Mouse (Mus musculus) liver, embryonic 13.5 days (tissue): ENCODE data around the gene Orm3. TPM values are rescaled to one million over a fixed set of nuclear protein-coding genes. Genes with fewer than 3 reads are reported as not detected.

Experiments used
- ATAC-seq: fragments of 200-750 bp; cut with Nextera tagmentation; 2 replicates; pipeline ENCODE4 v1.8.0; 2017; ENCODE audit warnings: low read depth, mild to moderate bottlenecking, moderate number of reproducible peaks, moderate library complexity
- DNase-seq: peaks from one replicate; pipeline ENCODE4 v3.0.0; 2022
- H3K27ac ChIP-seq: fragments of 300-500 bp; sonication (generic); 2 replicates; pipeline ENCODE4 v1.5.1; 2015; ENCODE audit warnings: moderate library complexity, mild to moderate bottlenecking, inconsistent platforms
- H3K27me3 ChIP-seq: fragments of 300-500 bp; sonication (generic); 2 replicates; pipeline ENCODE4 v1.6.1; 2015; ENCODE audit warnings: mild to moderate bottlenecking, inconsistent platforms
- H3K36me3 ChIP-seq: fragments of 300-500 bp; sonication (generic); 2 replicates; pipeline ENCODE4 v1.6.1; 2015; ENCODE audit warnings: mild to moderate bottlenecking, inconsistent platforms
- H3K4me1 ChIP-seq: fragments of 300-500 bp; sonication (generic); replicated peaks from 2 replicates; pipeline ENCODE4 v1.6.1; 2015; ENCODE audit warnings: inconsistent platforms
- H3K4me2 ChIP-seq: fragments of 300-500 bp; sonication (generic); 2 replicates; pipeline ENCODE4 v1.6.1; 2015; ENCODE audit warnings: inconsistent platforms, mild to moderate bottlenecking, moderate library complexity
- H3K4me3 ChIP-seq: fragments of 300-500 bp; sonication (generic); replicated peaks from 2 replicates; pipeline ENCODE4 v1.5.1; 2015; ENCODE audit warnings: mild to moderate bottlenecking, inconsistent platforms
- H3K9ac ChIP-seq: fragments of 300-500 bp; sonication (generic); 2 replicates; pipeline ENCODE4 v1.6.1; 2015; ENCODE audit warnings: mild to moderate bottlenecking, inconsistent platforms
- H3K9me3 ChIP-seq: fragments of 300-500 bp; sonication (generic); replicated peaks from 2 replicates; pipeline ENCODE4 v1.6.1; 2016; ENCODE audit warnings: inconsistent platforms
- WGBS: fragments of 180-500 bp; shearing (Covaris S2); methylation state at CpG from one replicate; pipeline ENCODE4 v1.1.7; 2015; ENCODE audit not compliant: insufficient replicate concordance; 5-methylcytosine and 5-hydroxymethylcytosine counted together
- polyA plus RNA-seq: library from polyadenylated mRNA; unstranded; fragments of >200 nt; fragmentation: Nextera tagmentation; extraction: Ambion mirVana; gene quantifications from 2 replicates; pipeline ENCODE4 v1.2.1, GENCODE M21; 2015

Orm3 gene
- polyA plus RNA-seq, 1 experiment from 2014 or later, result not detected

DNA sequence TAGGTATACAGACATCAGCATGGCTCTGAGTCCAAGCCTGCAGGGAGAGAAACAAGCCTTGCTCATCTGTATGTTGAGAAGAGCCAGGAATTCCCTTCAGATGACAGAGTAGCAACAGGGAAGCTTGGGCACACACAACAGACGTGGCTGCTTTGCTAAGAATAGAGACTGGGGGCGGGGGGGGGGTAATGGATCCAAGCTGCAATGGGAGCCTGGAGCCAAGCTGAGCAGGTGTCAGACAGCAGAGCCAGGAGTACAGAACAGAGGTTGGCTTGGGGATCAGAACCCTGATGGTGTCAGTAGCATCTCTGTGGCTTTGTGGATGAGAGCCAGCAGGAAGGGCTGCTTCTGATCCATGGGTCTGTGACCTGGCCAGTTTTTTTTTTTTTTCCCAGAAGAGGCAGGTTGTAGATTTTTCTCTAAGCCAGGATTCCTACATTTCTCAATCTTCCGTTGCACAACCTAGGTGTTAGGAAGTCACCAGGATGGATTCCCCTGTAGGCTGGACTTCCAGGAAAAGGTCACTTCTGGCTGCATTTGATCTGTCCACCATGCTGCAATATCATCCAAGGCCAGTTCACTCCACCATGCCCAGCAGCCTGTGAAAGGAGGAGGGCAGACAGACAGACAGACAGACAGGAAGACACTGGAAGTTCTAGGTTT is 17.4 kb upstream of the Orm3 start:
- ATAC-seq, result no peak

DNA sequence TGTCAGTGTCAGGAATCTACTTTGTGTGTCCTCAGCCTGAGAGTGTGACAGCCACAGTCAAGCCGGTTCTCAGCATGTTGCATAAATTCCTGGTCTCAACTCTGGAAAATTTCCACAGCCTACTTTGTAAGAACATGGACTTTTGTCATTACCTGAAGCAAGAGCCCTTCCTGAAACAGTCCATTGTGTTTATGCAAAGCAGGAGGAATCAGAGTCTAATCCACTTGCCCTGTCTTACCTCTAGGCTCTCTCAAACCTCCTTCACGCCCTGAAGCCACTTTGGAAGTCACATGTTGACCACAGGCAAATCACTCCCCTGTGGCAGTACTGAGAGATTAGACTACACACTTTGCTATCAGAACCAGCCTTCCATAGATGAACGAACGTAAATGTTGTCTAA is 13.5 kb upstream of the Orm3 start:
- no peak overlapping the region for H3K27ac ChIP-seq
- H3K4me1 ChIP-seq, result no peaks in the 10 kb centered on the region
- no peaks in the 10 kb centered on the region for H3K36me3 ChIP-seq
- no peak overlapping the region for H3K4me2 ChIP-seq
- no peak overlapping the region for H3K4me3 ChIP-seq
- no peaks in the 10 kb centered on the region for H3K9me3 ChIP-seq
- DNase-seq, result no peak
- no peak overlapping the region for H3K9ac ChIP-seq
- H3K27me3 ChIP-seq, result no peaks in the 10 kb centered on the region
- 49% methylated on average over 4 of the region's 4 CpGs for WGBS
- ATAC-seq, result no peak

More for the DNA sequence above, 17.4 kb upstream of the Orm3 start:
- no peak overlapping the region for H3K4me2 ChIP-seq
- no peak overlapping the region for H3K4me3 ChIP-seq
- H3K27me3 ChIP-seq, result no peaks in the 10 kb centered on the region
- no peaks in the 10 kb centered on the region for H3K9me3 ChIP-seq
- no peaks in the 10 kb centered on the region for H3K4me1 ChIP-seq
- WGBS, result 46% methylated on average over 3 of the region's 3 CpGs
- no peak overlapping the region for H3K9ac ChIP-seq
- DNase-seq, result no peak
- H3K36me3 ChIP-seq, result no peaks in the 10 kb centered on the region
- H3K27ac ChIP-seq, result no peak overlapping the region

DNA sequence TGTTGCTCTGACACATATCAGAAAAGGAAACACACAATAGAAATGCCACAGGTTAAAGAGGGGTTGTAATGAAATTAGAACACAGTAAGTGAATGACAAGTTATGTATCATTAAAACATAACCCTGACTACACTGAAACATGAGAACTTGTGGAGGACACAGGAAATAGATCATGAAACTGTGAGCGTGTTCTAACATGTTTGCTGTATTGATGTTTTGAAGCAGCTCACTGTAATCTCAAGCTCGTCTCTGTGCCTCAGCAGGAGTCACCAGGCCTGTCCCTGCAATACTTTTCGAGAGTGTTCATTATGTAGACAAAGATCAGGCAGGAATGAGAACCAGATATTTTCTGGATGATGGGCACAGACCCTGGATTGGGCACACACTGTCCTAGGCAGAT is 12.4 kb upstream of the Orm3 start:
- ATAC-seq, result no peak
- WGBS, result 47% methylated on average over 3 of the region's 3 CpGs
- H3K9me3 ChIP-seq, result no peaks in the 10 kb centered on the region

DNA sequence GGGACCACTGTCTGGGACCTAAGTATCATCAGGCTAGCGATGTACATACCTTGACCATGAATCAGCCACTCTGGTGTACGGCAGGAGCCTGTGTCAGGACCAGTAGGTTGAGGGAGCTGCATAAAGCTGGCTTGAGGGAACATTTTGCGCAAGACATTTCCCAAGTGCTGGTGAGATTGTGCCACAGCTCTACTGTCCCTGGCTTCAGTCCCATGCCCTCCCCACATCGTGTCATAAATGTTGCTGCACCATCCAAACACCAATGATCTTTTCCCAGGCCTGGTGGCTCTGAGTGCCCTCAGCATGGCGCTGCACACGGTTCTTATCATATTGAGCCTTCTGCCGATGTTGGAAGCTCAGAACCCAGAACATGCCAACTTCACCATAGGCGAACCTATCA is 11.7 kb upstream of the Orm3 start, which contains the start of gene Orm1:
Gene Orm1, plus strand, starts transcription at position 266 of the 400 bp plus-strand sequence.
- Histone ChIP-seq H3K27me3 (no peaks in the 10 kb centered on the region), H3K9me3 (no peaks in the 10 kb centered on the region), H3K36me3 (no peaks in the 10 kb centered on the region), H3K4me1 (no peaks in the 10 kb centered on the region), H3K4me2 (no peak within 1 kb of the TSS), H3K9ac (no peak within 1 kb of the TSS), H3K27ac (no peak within 1 kb of the TSS), H3K4me3 (no peak within 1 kb of the TSS)
- ATAC-seq (no peak), DNase-seq (no peak)
- 60% methylated on average over 8 of the region's 8 CpGs for WGBS

More for the DNA sequence above, 12.4 kb upstream of the Orm3 start:
- Histone ChIP-seq H3K36me3 (no peaks in the 10 kb centered on the region), H3K4me3 (no peak overlapping the region), H3K9ac (no peak overlapping the region), H3K27ac (no peak overlapping the region), H3K4me1 (no peaks in the 10 kb centered on the region), H3K27me3 (no peaks in the 10 kb centered on the region), H3K4me2 (no peak overlapping the region)
- DNase-seq, result no peak

DNA sequence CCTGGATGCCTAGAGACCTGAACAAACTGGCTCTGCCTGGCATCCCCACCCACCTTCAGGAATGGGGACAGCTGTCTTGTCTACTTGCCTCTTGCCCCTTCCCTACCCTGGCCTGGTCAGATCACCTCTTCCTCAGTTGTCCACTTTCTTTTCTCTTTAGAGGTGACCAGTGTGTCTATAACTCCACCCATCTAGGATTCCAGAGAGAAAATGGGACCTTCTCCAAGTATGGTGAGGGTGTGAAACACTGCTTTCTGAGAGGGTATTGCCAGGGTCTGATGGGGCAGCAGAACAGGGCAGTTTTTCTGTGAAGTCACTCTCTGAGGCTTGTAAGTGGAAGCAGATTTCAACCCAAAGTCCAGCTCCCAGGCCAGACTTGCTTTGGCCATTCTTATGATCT is 10.7 kb upstream of the Orm3 start:
- no peak overlapping the region for H3K27ac ChIP-seq
- no peak for ATAC-seq
- H3K9me3 ChIP-seq, result no peaks in the 10 kb centered on the region
- no peaks in the 10 kb centered on the region for H3K4me1 ChIP-seq
- H3K36me3 ChIP-seq, result no peaks in the 10 kb centered on the region
- H3K9ac ChIP-seq, result no peak overlapping the region
- no peak overlapping the region for H3K4me2 ChIP-seq
- no peak overlapping the region for H3K4me3 ChIP-seq
- H3K27me3 ChIP-seq, result no peaks in the 10 kb centered on the region
- no peak for DNase-seq

DNA sequence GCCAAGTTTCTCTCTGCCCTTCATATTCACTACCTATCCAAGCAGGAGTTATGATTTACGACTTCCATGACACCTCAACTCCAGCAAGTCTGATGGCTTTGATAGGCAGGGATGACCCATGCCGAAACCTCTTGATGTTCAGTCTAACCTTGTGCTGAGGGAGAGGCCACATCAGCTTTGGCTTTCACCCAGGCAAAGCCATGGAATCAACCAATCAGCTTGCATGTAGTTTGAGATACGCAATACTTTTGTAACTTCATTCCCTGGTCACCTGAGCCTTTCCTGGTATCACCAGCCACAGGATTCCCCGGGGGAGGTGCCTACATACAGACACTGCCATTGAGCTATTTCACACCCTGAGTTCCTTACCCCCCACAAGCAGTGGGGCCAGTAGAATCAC is 9.3 kb upstream of the Orm3 start:
- DNase-seq (no peak), ATAC-seq (no peak)
- H3K9me3 ChIP-seq, result no peaks in the 10 kb centered on the region
- no peak overlapping the region for H3K27ac ChIP-seq
- H3K27me3 ChIP-seq, result no peaks in the 10 kb centered on the region
- H3K9ac ChIP-seq, result no peak overlapping the region
- H3K36me3 ChIP-seq, result no peaks in the 10 kb centered on the region
- 70% methylated on average over 4 of the region's 4 CpGs for WGBS
- no peak overlapping the region for H3K4me2 ChIP-seq
- H3K4me3 ChIP-seq, result no peak overlapping the region
- no peaks in the 10 kb centered on the region for H3K4me1 ChIP-seq

DNA sequence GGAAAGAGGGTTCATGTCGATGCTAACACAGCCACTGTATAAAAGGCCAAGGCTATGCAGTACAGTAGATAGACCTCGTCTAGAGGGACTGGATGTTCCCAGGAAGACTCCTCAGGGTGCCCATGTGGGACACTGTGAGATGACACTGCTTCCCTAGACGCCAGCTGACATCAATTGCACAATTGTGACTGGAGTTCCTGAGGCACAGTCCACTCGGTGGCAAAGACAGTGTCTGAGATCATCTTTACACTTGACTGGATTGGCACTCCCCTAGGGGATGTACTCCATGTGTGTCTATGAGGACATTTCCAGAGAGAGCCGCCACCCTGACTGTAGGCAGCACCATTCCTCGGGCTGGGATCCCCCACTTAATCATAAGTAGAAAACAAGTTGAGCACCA is 7.4 kb upstream of the Orm3 start:
- Histone ChIP-seq H3K4me3 (no peak overlapping the region), H3K4me2 (no peak overlapping the region), H3K9me3 (no peaks in the 10 kb centered on the region), H3K9ac (no peak overlapping the region), H3K27me3 (no peaks in the 10 kb centered on the region), H3K27ac (no peak overlapping the region), H3K36me3 (no peaks in the 10 kb centered on the region), H3K4me1 (no peaks in the 10 kb centered on the region)
- 49% methylated on average over 6 of the region's 6 CpGs for WGBS
- DNase-seq (no peak), ATAC-seq (no peak)

DNA sequence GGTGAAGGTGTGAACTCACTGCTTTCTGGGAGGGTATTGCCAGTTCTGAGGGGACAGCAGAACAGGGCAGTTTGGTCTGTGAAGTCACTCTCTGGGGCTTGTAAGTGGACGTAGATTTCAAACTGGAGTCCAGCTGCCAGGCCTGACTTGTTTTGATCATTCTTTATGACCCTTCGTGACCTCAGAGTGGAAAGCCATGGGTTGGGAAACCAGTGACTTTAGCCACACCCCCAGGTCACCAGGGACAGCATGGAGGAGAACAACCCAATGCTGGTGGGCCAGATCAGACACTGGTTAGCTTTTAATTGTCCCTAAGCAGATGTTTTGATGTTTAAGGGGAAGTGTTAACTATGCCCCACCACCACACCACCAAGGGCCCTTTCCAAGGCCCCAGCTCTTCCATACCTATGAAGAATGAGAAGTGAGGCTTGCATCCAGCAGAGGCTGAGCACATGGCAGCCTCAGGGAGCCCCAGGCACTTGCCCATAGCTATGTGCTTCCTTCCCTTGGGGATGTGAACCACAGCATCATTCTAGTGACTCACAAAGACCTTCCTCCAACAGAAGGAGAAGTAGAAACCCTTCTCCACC is 1.1 kb downstream of the Orm3 start:
- Histone ChIP-seq H3K27ac (no peak overlapping the region), H3K4me3 (no peak overlapping the region), H3K4me2 (no peak overlapping the region), H3K9ac (no peak overlapping the region), H3K4me1 (peaks cover 6% of the 10 kb centered on the region; the same call in 1 of the 2 replicates), H3K27me3 (no peaks in the 10 kb centered on the region), H3K9me3 (no peaks in the 10 kb centered on the region), H3K36me3 (no peaks in the 10 kb centered on the region)
- DNase-seq, result no peak
- peak; percentile 27; the same call in 1 of the 2 replicates for ATAC-seq
- WGBS, result 44% methylated on average over 2 of the region's 2 CpGs

DNA sequence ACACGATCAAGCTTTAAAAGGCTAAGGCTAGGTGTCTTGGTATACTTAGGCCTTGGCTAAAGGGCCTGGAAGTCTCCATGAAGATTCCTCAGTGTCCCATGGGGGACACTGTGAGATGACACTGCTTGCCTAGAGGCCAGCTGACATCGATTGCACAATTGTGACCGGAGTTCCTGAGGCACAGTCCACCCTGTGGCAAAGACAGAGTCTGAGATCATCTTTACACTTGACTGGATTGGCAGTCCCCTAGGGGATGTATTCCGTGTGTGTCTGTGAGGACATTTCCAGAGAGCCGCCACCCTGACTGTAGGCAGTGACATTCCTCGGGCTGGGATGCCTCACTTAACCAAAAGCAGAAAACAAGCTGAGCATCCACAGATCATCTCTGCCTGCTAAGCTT is 3.9 kb downstream of the Orm3 start:
- no peaks in the 10 kb centered on the region for H3K36me3 ChIP-seq
- 71% methylated on average over 6 of the region's 6 CpGs for WGBS
- ATAC-seq (peak; percentile 28; the same call in 1 of the 2 replicates), DNase-seq (no peak)
- no peak overlapping the region for H3K9ac ChIP-seq
- no peaks in the 10 kb centered on the region for H3K9me3 ChIP-seq
- no peak overlapping the region for H3K4me3 ChIP-seq
- H3K27me3 ChIP-seq, result no peaks in the 10 kb centered on the region
- H3K4me2 ChIP-seq, result no peak overlapping the region
- peaks cover 6% of the 10 kb centered on the region; the same call in 1 of the 2 replicates for H3K4me1 ChIP-seq
- no peak overlapping the region for H3K27ac ChIP-seq

DNA sequence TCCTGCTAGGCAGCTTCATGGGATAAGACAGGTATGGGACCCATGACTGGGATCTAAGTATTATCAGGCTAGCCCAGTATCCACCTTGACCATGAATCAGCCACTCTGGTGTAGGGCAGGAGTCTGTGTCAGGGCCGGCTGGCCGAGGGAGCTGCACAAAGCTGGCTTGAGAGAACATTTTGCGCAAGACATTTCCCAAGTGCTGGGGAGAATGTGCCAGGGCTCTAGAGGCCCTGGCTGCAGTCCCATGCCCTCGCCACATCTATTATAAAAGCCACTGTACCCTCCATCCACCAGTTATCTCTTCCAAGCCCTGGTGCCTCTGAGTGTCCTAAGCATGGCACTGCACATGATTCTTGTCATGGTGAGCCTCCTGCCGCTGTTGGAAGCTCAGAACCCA is 6.2 kb downstream of the Orm3 start, which contains the start of gene Orm2:
Gene Orm2, plus strand, starts transcription at position 300 of the 400 bp plus-strand sequence.
- no peak within 1 kb of the TSS for H3K27ac ChIP-seq
- DNase-seq (no peak), ATAC-seq (no peak)
- no peak within 1 kb of the TSS for H3K9ac ChIP-seq
- H3K27me3 ChIP-seq, result no peaks in the 10 kb centered on the region
- WGBS, result 67% methylated on average over 5 of the region's 5 CpGs
- no peak within 1 kb of the TSS for H3K4me2 ChIP-seq
- H3K36me3 ChIP-seq, result no peaks in the 10 kb centered on the region
- no peaks in the 10 kb centered on the region for H3K9me3 ChIP-seq
- H3K4me1 ChIP-seq, result no peaks in the 10 kb centered on the region; the same call in 1 of the 2 replicates
- no peak within 1 kb of the TSS for H3K4me3 ChIP-seq

DNA sequence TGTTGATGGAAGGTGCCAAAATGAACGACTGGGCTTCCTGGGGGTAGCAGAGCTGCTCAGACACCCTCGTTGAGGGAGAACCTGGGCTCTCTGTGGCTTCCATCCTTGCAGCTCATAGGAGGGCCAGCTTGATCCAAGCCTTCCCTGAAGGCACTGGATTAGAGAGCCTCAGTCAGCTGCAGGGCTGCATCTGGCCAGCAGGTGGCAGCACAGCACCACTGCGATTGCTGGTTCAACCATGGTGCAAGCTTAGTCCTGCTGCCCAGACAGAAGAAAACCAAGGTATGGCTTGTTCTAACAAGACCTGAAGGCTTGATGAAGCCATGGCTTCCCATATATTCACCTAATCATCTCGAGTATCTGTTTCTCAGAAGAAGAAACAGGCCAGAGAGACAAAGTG is 12.6 kb downstream of the Orm3 start:
- peak; percentile 64 for DNase-seq
- WGBS, result 4% methylated on average over 4 of the region's 4 CpGs
- Histone ChIP-seq H3K4me1 (peaks cover 21% of the 10 kb centered on the region), H3K27ac (no peak overlapping the region), H3K9ac (no peak overlapping the region), H3K27me3 (no peaks in the 10 kb centered on the region), H3K9me3 (no peaks in the 10 kb centered on the region), H3K4me2 (no peak overlapping the region), H3K36me3 (peaks cover 23% of the 10 kb centered on the region), H3K4me3 (no peak overlapping the region)
- 0 out of 2 replicates have a peak, but pooled peaks have one; percentile 10 for ATAC-seq

DNA sequence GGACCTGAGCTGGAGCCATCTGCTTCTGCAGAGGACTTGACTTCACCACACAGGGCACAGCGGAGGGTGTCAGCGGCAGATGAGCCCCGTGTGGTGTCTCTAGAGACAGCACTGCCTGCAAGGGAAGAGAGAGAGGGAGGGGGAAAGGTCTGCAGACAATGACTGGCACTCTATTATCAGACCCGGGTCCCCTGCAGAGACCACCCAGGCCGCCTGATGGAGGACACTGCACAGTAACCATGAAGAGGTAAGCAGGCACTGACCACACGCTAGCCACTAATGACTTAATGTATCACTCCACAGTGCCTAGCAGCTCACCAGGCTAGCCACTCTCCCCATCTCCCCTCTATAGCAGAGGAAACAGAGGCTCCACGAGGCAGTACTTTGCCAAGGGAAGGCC is 14.9 kb downstream of the Orm3 start:
- ATAC-seq (no peak), DNase-seq (no peak)
- H3K4me2 ChIP-seq, result no peak overlapping the region
- no peaks in the 10 kb centered on the region for H3K9me3 ChIP-seq
- H3K36me3 ChIP-seq, result peaks cover 23% of the 10 kb centered on the region
- H3K4me1 ChIP-seq, result peaks cover 44% of the 10 kb centered on the region
- 0 out of 2 replicates have a peak overlapping the region, but pooled peaks have one; percentile 7 for H3K27ac ChIP-seq
- H3K27me3 ChIP-seq, result no peaks in the 10 kb centered on the region
- no peak overlapping the region for H3K9ac ChIP-seq
- WGBS, result 73% methylated on average over 7 of the region's 7 CpGs
- H3K4me3 ChIP-seq, result no peak overlapping the region
